Mouse (Mus musculus) G1E (cell line): Measurements from ENCODE around the gene Gm45808.

Source experiments
- CTCF ChIP-seq: IDR thresholded peaks from 2 replicates; pipeline ENCODE4 v1.5.1; 2012; ENCODE audit warnings: low read depth, low read length, inconsistent platforms, mixed read lengths
- GATA1 ChIP-seq: IDR thresholded peaks from 2 replicates; pipeline ENCODE4 v1.6.1; 2012; ENCODE audit warnings: borderline replicate concordance, low read length, inconsistent platforms, mixed read lengths
- POLR2AphosphoS5 ChIP-seq: IDR thresholded peaks from 2 replicates; pipeline ENCODE4 v1.6.1; 2012; ENCODE audit warnings: low read depth, low read length, inconsistent platforms; ENCODE audit not compliant: insufficient replicate concordance

GRCm38 (mm10) chr7:45535676-45536075 lies 49.1 kb upstream of the Gm45808 start:
- TF ChIP-seq GATA1 = no peak
- no peak for TF ChIP-seq CTCF
- TF ChIP-seq POLR2AphosphoS5 = no peak
